Mouse (Mus musculus): Measurements from ENCODE around the gene Pax3. TPM values are rescaled to one million over a fixed set of nuclear protein-coding genes. Genes with fewer than 3 reads are reported as not detected.

Pax3 gene
- polyA plus RNA-seq, 1 experiment from 2014 or later = not detected

DNA sequence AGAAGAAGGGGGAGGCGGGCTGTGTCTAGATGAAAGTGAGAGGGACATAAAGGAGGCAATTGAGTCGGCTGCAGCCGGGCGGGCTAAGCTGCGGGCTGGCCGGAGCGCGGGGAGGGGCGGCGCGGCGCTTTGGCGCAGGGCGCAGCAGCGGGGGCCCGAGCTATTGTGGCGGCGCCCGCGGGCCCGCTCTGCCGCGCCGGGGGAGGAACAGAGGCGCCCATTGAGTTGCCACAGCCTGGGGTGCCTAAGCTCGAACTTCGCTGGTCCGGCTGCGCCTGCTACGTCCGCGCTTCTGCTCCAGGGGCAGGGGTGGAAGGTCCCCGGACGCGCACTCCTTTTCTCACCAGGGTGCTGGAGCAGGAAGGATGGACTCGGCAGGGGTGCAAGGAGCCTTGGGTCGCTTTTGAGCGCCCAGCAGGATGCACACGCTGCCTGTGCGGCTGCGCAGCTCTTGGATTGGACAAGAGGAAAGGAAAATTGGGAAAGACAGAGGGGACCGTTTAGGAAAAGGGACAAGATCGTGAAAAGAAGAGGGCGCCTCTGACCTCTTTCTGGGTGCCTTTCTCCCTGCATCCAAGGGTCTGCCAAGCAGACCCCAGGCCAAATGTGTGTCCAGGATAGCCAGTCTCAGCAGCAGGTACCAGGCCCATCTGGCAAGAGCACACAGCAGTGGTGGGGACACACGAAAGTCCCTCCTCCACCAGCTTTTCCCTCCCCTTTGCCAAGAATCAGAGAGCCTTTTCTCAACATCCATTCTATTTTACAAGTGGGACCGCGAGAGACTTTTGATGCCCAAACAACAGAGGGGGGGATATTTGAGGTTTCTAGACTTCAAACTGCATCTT lies 7.2 kb downstream of the Pax3 start:
- peaks cover 73% of the 10 kb centered on the region for H3K27me3 ChIP-seq (ENCODE audit: control insufficient read depth, insufficient read depth, low read length)
- no peak for ATAC-seq (ENCODE audit: insufficient number of reproducible peaks, insufficient read depth, low FRiP score, low read depth)
- H3K4me2 ChIP-seq (replicated peaks; ENCODE audit: low read depth, low read length) = no peak overlapping the region; the same call in 1 of the 2 replicates
- no peaks in the 10 kb centered on the region for H3K9me3 ChIP-seq (ENCODE audit: control insufficient read depth, low read depth, low read length)
- WGBS = under 1% methylated on average over 45 of the region's 47 CpGs
- H3K36me3 ChIP-seq (ENCODE audit: control insufficient read depth, insufficient read depth, low read length) = no peaks in the 10 kb centered on the region
- H3K27ac ChIP-seq (ENCODE audit: low read length) = no peak overlapping the region
- H3K9ac ChIP-seq (replicated peaks; ENCODE audit: low read depth, low read length) = no peak overlapping the region
- no peaks in the 10 kb centered on the region for H3K4me1 ChIP-seq (ENCODE audit: control insufficient read depth, insufficient read depth, low read length)
- peak overlapping the region; percentile 5; the same call in 1 of the 2 replicates for H3K4me3 ChIP-seq (ENCODE audit: low read depth, low read length)

DNA sequence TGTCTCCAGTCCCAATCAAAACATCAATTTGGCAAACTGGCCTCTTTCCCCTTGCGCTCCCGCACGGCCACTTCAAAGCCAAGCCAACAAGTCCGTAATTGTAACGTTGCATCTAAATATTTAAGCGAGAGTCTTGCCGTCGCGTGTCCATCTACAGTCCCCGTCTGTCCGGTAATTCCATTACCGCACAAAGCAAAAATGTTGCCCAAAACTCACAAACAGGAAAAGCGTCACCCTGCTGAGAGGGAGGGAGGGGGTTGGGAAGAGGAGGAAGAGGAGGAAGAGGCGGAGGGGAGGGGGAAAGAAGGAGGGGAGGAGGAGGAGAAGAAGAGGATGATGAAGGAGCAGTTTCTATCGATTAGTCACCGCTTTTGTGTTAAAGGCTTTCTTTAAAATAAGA lies 7.9 kb downstream of the Pax3 start:
- H3K9me3 ChIP-seq (ENCODE audit: control insufficient read depth, low read depth, low read length) = no peaks in the 10 kb centered on the region
- ATAC-seq (ENCODE audit: insufficient number of reproducible peaks, insufficient read depth, low FRiP score, low read depth) = no peak
- under 1% methylated on average over 16 of the region's 16 CpGs for WGBS
- 0 out of 2 replicates have a peak overlapping the region, but pooled peaks have one; percentile 5 for H3K4me3 ChIP-seq (ENCODE audit: low read depth, low read length)
- peaks cover 75% of the 10 kb centered on the region for H3K27me3 ChIP-seq (ENCODE audit: control insufficient read depth, insufficient read depth, low read length)
- no peak overlapping the region for H3K9ac ChIP-seq (replicated peaks; ENCODE audit: low read depth, low read length)
- H3K27ac ChIP-seq (ENCODE audit: low read length) = no peak overlapping the region
- no peak overlapping the region for H3K4me2 ChIP-seq (replicated peaks; ENCODE audit: low read depth, low read length)
- no peaks in the 10 kb centered on the region for H3K36me3 ChIP-seq (ENCODE audit: control insufficient read depth, insufficient read depth, low read length)
- H3K4me1 ChIP-seq (ENCODE audit: control insufficient read depth, insufficient read depth, low read length) = no peaks in the 10 kb centered on the region

DNA sequence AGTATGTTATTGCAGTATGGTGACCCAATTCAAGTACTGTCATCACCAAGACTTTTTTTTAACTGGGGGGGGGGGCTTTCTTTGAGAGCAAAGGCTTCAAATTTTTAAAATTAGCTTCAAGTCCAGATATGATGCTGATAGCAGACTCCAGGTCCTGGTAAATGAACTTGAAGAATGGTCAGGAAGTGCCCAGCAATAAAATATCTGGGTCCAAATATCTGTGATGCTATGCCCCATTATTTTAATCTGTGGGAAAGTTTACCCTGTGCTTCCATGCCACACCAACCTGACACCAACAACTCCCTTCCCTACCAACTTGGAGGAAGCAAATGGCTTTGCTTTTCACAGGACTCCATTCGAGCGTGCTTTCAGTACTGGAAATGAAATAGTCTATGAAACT lies 8.6 kb downstream of the Pax3 start:
- Histone ChIP-seq H3K4me3 (ENCODE audit: low read depth, low read length) (no peak overlapping the region), H3K27ac (ENCODE audit: low read length) (no peak overlapping the region), H3K4me2 (replicated peaks; ENCODE audit: low read depth, low read length) (no peak overlapping the region), H3K9me3 (ENCODE audit: control insufficient read depth, low read depth, low read length) (no peaks in the 10 kb centered on the region), H3K36me3 (ENCODE audit: control insufficient read depth, insufficient read depth, low read length) (no peaks in the 10 kb centered on the region), H3K27me3 (ENCODE audit: control insufficient read depth, insufficient read depth, low read length) (peaks cover 68% of the 10 kb centered on the region), H3K4me1 (ENCODE audit: control insufficient read depth, insufficient read depth, low read length) (no peaks in the 10 kb centered on the region), H3K9ac (replicated peaks; ENCODE audit: low read depth, low read length) (no peak overlapping the region)
- no peak for ATAC-seq (ENCODE audit: insufficient number of reproducible peaks, insufficient read depth, low FRiP score, low read depth)
- 2% methylated on average over 2 of the region's 2 CpGs for WGBS

DNA sequence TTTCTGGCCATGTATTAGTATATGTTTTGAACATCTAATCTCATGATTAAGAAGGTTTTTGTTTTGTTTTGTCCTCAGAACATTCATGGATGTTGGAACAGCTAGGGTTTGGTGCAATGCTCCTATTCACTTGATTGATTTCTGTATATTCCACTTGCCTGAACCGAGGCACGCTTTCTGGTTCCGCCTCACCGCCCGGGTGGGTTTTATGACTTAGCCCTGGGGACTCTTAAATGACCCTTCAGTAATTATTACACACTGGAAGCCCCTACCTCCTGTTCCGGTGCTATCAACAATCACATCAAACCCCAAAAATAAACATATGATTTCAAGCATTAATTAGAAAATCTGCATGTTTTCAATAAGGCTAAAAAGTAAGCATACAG lies 9.2 kb downstream of the Pax3 start:
- Histone ChIP-seq H3K9ac (replicated peaks; ENCODE audit: low read depth, low read length) (no peak overlapping the region), H3K4me1 (ENCODE audit: control insufficient read depth, insufficient read depth, low read length) (no peaks in the 10 kb centered on the region), H3K4me2 (replicated peaks; ENCODE audit: low read depth, low read length) (no peak overlapping the region), H3K27ac (ENCODE audit: low read length) (no peak overlapping the region), H3K36me3 (ENCODE audit: control insufficient read depth, insufficient read depth, low read length) (no peaks in the 10 kb centered on the region), H3K9me3 (ENCODE audit: control insufficient read depth, low read depth, low read length) (no peaks in the 10 kb centered on the region), H3K27me3 (ENCODE audit: control insufficient read depth, insufficient read depth, low read length) (peaks cover 63% of the 10 kb centered on the region), H3K4me3 (ENCODE audit: low read depth, low read length) (no peak overlapping the region)
- WGBS = 7% methylated on average over 6 of the region's 6 CpGs
- ATAC-seq (ENCODE audit: insufficient number of reproducible peaks, insufficient read depth, low FRiP score, low read depth) = no peak

DNA sequence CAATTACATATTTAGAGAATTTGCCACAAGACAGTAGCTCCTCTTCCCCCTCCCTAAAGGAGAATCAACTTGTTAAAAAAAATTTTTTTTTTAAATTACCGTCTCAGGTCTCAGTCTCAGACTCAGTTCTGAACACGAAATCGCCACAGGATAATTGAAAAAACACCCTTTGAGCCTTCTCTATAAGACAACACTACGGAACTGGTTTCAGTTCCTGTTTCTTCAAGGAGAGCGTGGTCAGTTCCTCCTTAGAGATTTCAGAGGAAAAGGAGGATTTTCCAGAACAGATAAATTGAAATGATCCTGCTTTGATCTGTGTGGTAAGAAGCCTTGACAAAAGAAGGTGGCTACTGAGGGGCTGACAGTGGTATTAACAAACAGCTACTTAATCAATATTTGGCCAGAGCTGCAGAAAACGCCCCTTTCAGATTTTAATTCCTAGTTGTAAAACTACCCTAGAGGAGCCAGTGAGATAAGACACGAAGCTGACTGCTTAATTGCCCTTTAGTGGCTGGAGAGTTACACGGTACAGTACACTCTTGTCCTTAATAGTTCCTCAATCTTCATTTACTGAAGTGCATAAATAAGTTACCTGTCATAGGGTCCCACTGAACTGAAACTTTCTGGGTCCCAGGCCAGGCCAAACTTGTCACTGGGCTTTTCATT lies 9.7 kb downstream of the Pax3 start:
- Histone ChIP-seq H3K27me3 (ENCODE audit: control insufficient read depth, insufficient read depth, low read length) (peaks cover 57% of the 10 kb centered on the region), H3K4me3 (ENCODE audit: low read depth, low read length) (no peak overlapping the region), H3K9me3 (ENCODE audit: control insufficient read depth, low read depth, low read length) (no peaks in the 10 kb centered on the region), H3K4me2 (replicated peaks; ENCODE audit: low read depth, low read length) (no peak overlapping the region), H3K4me1 (ENCODE audit: control insufficient read depth, insufficient read depth, low read length) (no peaks in the 10 kb centered on the region), H3K36me3 (ENCODE audit: control insufficient read depth, insufficient read depth, low read length) (no peaks in the 10 kb centered on the region), H3K9ac (replicated peaks; ENCODE audit: low read depth, low read length) (no peak overlapping the region), H3K27ac (ENCODE audit: low read length) (no peak overlapping the region)
- no peak for ATAC-seq (ENCODE audit: insufficient number of reproducible peaks, insufficient read depth, low FRiP score, low read depth)
- WGBS = 3% methylated on average over 8 of the region's 8 CpGs

DNA sequence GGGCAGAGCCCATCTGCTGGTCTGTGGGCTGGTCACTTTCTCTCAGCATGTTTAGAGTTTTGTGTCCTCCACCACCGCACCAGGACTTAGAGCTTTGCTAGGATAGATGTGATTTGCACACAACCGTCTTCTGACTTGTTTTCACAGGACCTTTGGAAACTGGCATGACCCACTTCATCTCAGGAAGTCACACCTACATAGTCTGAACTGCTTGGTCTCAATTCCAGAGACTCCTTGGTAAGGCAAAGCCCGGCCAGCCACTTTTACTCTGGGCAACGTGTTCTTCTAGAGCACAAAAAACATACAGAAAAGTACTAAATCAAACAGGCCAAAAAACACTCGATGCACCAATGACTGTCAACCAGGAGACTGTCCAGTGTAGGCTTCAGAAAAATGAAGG lies 14.0 kb downstream of the Pax3 start:
- Histone ChIP-seq H3K36me3 (ENCODE audit: control insufficient read depth, insufficient read depth, low read length) (no peaks in the 10 kb centered on the region), H3K4me2 (replicated peaks; ENCODE audit: low read depth, low read length) (no peak overlapping the region), H3K27ac (ENCODE audit: low read length) (no peak overlapping the region), H3K4me3 (ENCODE audit: low read depth, low read length) (no peak overlapping the region), H3K27me3 (ENCODE audit: control insufficient read depth, insufficient read depth, low read length) (peaks cover 39% of the 10 kb centered on the region), H3K9ac (replicated peaks; ENCODE audit: low read depth, low read length) (no peak overlapping the region), H3K9me3 (ENCODE audit: control insufficient read depth, low read depth, low read length) (no peaks in the 10 kb centered on the region), H3K4me1 (ENCODE audit: control insufficient read depth, insufficient read depth, low read length) (no peaks in the 10 kb centered on the region)
- 46% methylated on average over 5 of the region's 5 CpGs for WGBS
- no peak for ATAC-seq (ENCODE audit: insufficient number of reproducible peaks, insufficient read depth, low FRiP score, low read depth)

DNA sequence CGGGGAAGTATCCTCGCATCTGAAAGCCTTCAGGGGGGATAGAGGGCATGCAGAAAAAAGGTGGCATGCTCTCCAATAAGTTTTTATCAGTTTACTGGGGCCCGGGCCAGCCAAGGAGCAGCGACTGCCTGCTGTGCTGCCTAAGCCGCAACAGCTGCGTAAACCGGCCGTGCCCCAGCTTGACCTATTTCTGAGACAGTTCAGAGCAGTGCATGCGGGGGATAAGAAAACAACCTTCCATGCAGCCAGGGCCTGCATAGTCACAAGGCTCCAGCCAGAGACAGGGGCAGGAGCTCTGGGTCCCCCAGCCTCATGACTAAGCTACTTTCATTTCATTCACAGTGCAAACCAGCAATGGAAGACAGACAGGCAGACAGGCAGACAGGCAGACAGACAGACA lies 15.1 kb downstream of the Pax3 start:
- H3K4me2 ChIP-seq (replicated peaks; ENCODE audit: low read depth, low read length) = no peak overlapping the region
- no peak for ATAC-seq (ENCODE audit: insufficient number of reproducible peaks, insufficient read depth, low FRiP score, low read depth)
- H3K4me1 ChIP-seq (ENCODE audit: control insufficient read depth, insufficient read depth, low read length) = no peaks in the 10 kb centered on the region
- H3K27me3 ChIP-seq (ENCODE audit: control insufficient read depth, insufficient read depth, low read length) = peaks cover 34% of the 10 kb centered on the region
- H3K9me3 ChIP-seq (ENCODE audit: control insufficient read depth, low read depth, low read length) = no peaks in the 10 kb centered on the region
- H3K27ac ChIP-seq (ENCODE audit: low read length) = no peak overlapping the region
- 10% methylated on average over 9 of the region's 9 CpGs for WGBS
- no peak overlapping the region for H3K9ac ChIP-seq (replicated peaks; ENCODE audit: low read depth, low read length)
- H3K36me3 ChIP-seq (ENCODE audit: control insufficient read depth, insufficient read depth, low read length) = no peaks in the 10 kb centered on the region
- no peak overlapping the region for H3K4me3 ChIP-seq (ENCODE audit: low read depth, low read length)

DNA sequence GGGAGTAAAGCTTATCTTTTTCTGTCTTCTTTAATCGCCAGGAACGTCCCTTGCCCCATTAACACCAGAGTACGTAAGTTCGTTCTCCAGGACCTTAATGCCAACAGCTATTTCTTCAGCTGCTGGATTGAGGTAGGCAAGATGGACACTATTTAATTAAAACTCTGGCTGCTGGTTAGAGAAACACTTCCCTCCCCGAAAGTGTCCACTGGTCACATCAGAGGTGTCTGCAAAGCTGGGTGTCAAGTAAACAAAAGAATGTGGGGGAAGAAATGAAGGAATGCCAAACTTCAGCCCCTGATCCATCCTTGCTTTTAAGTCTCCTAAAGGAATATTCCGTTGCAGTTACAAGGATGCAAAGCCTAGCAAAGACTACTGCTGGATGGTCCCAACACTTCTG lies 24.6 kb downstream of the Pax3 start:
- peaks cover 35% of the 10 kb centered on the region for H3K27me3 ChIP-seq (ENCODE audit: control insufficient read depth, insufficient read depth, low read length)
- H3K4me2 ChIP-seq (replicated peaks; ENCODE audit: low read depth, low read length) = no peak overlapping the region
- no peaks in the 10 kb centered on the region for H3K36me3 ChIP-seq (ENCODE audit: control insufficient read depth, insufficient read depth, low read length)
- 57% methylated on average over 6 of the region's 6 CpGs for WGBS
- H3K9ac ChIP-seq (replicated peaks; ENCODE audit: low read depth, low read length) = no peak overlapping the region
- no peak overlapping the region for H3K27ac ChIP-seq (ENCODE audit: low read length)
- no peaks in the 10 kb centered on the region for H3K9me3 ChIP-seq (ENCODE audit: control insufficient read depth, low read depth, low read length)
- no peaks in the 10 kb centered on the region for H3K4me1 ChIP-seq (ENCODE audit: control insufficient read depth, insufficient read depth, low read length)
- H3K4me3 ChIP-seq (ENCODE audit: low read depth, low read length) = no peak overlapping the region
- no peak for ATAC-seq (ENCODE audit: insufficient number of reproducible peaks, insufficient read depth, low FRiP score, low read depth)
